Mouse (Mus musculus): ENCODE results near the gene Syt9.
"Not testable (repeated sequence)": the region's sequence is repeated elsewhere in the genome, so short reads cannot be mapped to it uniquely, and the experiment has no call there.

- TF ChIP-seq CTCF (IDR thresholded peaks at IDR 0.05; ENCODE audit: low read depth, low read length); POLR2A (IDR thresholded peaks at IDR 0.05; ENCODE audit: borderline replicate concordance, low read depth, low read length): not testable (repeated sequence)
Observed at GRCm38 (mm10) chr7:107485709-107486108, 115.2 kb downstream of the Syt9 start.
